Mouse (Mus musculus) bone marrow macrophage, adult 2 months (primary cell): ENCODE results near the gene Col11a2. TPM values are rescaled to one million over a fixed set of nuclear protein-coding genes. Genes with fewer than 3 reads are reported as not detected.
A peak's percentile ranks its signal among the peaks of the same experiment; 100 is the strongest.
"Not testable (repeated sequence)": the region's sequence is repeated elsewhere in the genome, so short reads cannot be mapped to it uniquely, and the experiment has no call there.

ENCODE experiments used
- H3K27ac ChIP-seq: 2 replicates; pipeline ENCODE4 v1.5.1; 2012; ENCODE audit warnings: low read depth, low read length; ENCODE audit not compliant: insufficient read depth
- H3K4me1 ChIP-seq: 2 replicates; pipeline ENCODE4 v1.6.1; 2012; ENCODE audit warnings: low read length; ENCODE audit not compliant: control insufficient read depth, insufficient read depth
- H3K4me3 ChIP-seq: 2 replicates; pipeline ENCODE4 v1.5.1; 2012; ENCODE audit warnings: mild to moderate bottlenecking, low read length, moderate library complexity; ENCODE audit not compliant: insufficient read depth
- CTCF ChIP-seq: IDR thresholded peaks from 2 replicates; pipeline ENCODE4 v1.5.1; 2012; ENCODE audit warnings: low read depth, mild to moderate bottlenecking, low read length, moderate library complexity
- POLR2A ChIP-seq: IDR thresholded peaks from 2 replicates; pipeline ENCODE4 v1.6.1; 2012; ENCODE audit warnings: mild to moderate bottlenecking, low read depth, low read length, borderline replicate concordance
- polyA plus RNA-seq: library from polyadenylated mRNA; stranded (reverse); fragments of >200 nt; gene quantifications from 2 replicates; pipeline ENCODE4 v1.2.4, GENCODE M21; 2012; ENCODE audit not compliant: missing spikeins, insufficient read depth, insufficient read length

The Col11a2 gene
- 0.51 and 0.61 TPM in 2 replicates for polyA plus RNA-seq

GRCm38 (mm10) chr17:34038878-34039561, at the start of gene Col11a2:
TSS of gene Col11a2 (plus strand) at chr17:34039437.
- TF ChIP-seq POLR2A: no peak
- no peak for TF ChIP-seq CTCF
- no peak within 1 kb of the TSS for H3K27ac ChIP-seq

GRCm38 (mm10) chr17:33991788-33992664, 47.2 kb upstream of the Col11a2 start:
- Histone ChIP-seq H3K4me3 (no peak overlapping the region), H3K4me1 (peaks cover 3% of the 10 kb centered on the region), H3K27ac (no peak overlapping the region)
- TF ChIP-seq CTCF (peak; percentile 55), POLR2A (no peak)

More at GRCm38 (mm10) chr17:34038878-34039561, at the start of gene Col11a2:
- H3K4me1 ChIP-seq: peaks cover under 1% of the 10 kb centered on the region
- no peak within 1 kb of the TSS for H3K4me3 ChIP-seq

GRCm38 (mm10) chr17:33994959-33995358, 44.3 kb upstream of the Col11a2 start:
- Histone ChIP-seq H3K27ac (no peak overlapping the region), H3K4me1 (peaks cover 8% of the 10 kb centered on the region), H3K4me3 (no peak overlapping the region)
- no peak for TF ChIP-seq POLR2A
- no peak for TF ChIP-seq CTCF

GRCm38 (mm10) chr17:33995651-33996050, 43.6 kb upstream of the Col11a2 start:
- TF ChIP-seq POLR2A (no peak), CTCF (no peak)
- H3K4me3 ChIP-seq: no peak overlapping the region
- H3K4me1 ChIP-seq: peaks cover 9% of the 10 kb centered on the region
- no peak overlapping the region for H3K27ac ChIP-seq

- H3K4me1 ChIP-seq: peaks cover 11% of the 10 kb centered on the region
- not testable (repeated sequence) for H3K27ac ChIP-seq, H3K4me3 ChIP-seq
Measured at GRCm38 (mm10) chr17:33997025-33997424, 42.2 kb upstream of the Col11a2 start.

GRCm38 (mm10) chr17:33998697-33999096, 40.5 kb upstream of the Col11a2 start:
- Histone ChIP-seq H3K4me3 (peak overlapping the region; percentile 89), H3K4me1 (peaks cover 13% of the 10 kb centered on the region)
- not testable (repeated sequence) for H3K27ac ChIP-seq

- Histone ChIP-seq H3K27ac (peak overlapping the region; percentile 60), H3K4me3 (peak overlapping the region; percentile 89), H3K4me1 (peaks cover 14% of the 10 kb centered on the region)
- TF ChIP-seq CTCF (no peak), POLR2A (no peak)
Measured at GRCm38 (mm10) chr17:33999341-34000149, 39.7 kb upstream of the Col11a2 start.

- TF ChIP-seq POLR2A: peak; percentile 88; the same call in 1 of the 2 replicates
- no peak for TF ChIP-seq CTCF
- Histone ChIP-seq H3K27ac (peak within 1 kb of the TSS; percentile 85), H3K4me1 (peaks cover 14% of the 10 kb centered on the region), H3K4me3 (peak within 1 kb of the TSS; percentile 89)
Measured at GRCm38 (mm10) chr17:34000150-34000537, 39.1 kb upstream of the Col11a2 start, which contains the start of gene H2-K1. TSS of gene H2-K1 (minus strand) at chr17:34000347.

- H3K4me3 ChIP-seq: peak overlapping the region; percentile 89
- H3K4me1 ChIP-seq: peaks cover 18% of the 10 kb centered on the region
- peak overlapping the region; percentile 85 for H3K27ac ChIP-seq
Measured at GRCm38 (mm10) chr17:34000796-34001195, 38.4 kb upstream of the Col11a2 start.

GRCm38 (mm10) chr17:34003426-34003825, 35.8 kb upstream of the Col11a2 start:
- Histone ChIP-seq H3K27ac (no peak overlapping the region), H3K4me3 (no peak overlapping the region), H3K4me1 (peaks cover 16% of the 10 kb centered on the region)
- no peak for TF ChIP-seq POLR2A
- peak; percentile 79 for TF ChIP-seq CTCF
